Mouse (Mus musculus): ENCODE results near the gene Ccdc15.

GRCm38 (mm10) chr9:37230486-37231195, 117.6 kb downstream of the Ccdc15 start:
- TF ChIP-seq POLR2A (IDR thresholded peaks at IDR 0.05; ENCODE audit: borderline replicate concordance, control insufficient read depth, low read depth, low read length) (no peak), CTCF (IDR thresholded peaks at IDR 0.05; ENCODE audit: control insufficient read depth, insufficient read depth, low read length) (no peak)
